Mouse (Mus musculus): Measurements from ENCODE around the gene Lrrn2. TPM values are rescaled to one million over a fixed set of nuclear protein-coding genes. Genes with fewer than 3 reads are reported as not detected.

Lrrn2 gene
- total RNA-seq (2023) = not detected

GRCm38 (mm10) chr1:132880161-132881005 lies at the start of gene Lrrn2:
Lrrn2 (plus strand) TSS chr1:132880273.

Other genes starting within 250 kb of the Lrrn2 start
- gene Nfasc, start 138.5 kb upstream of the Lrrn2 start, total RNA-seq (2023) = not detected
- gene Mdm4, start 150.3 kb downstream of the Lrrn2 start, total RNA-seq (2023) = 100 to 1,000 TPM; 139 TPM
- 10 to 100 TPM; 10.7 to 12.3 TPM for gene Pik3c2b, start 165.4 kb downstream of the Lrrn2 start, total RNA-seq (2023)

Measured in neutrophil, adult 59 days (primary cell).